Mouse (Mus musculus) liver, embryonic 14.5 days (tissue): ENCODE measurements around the gene Mfsd4b1.

ENCODE experiments used
- CTCF ChIP-seq: IDR thresholded peaks from 2 replicates; pipeline ENCODE4 v1.5.1; 2016; ENCODE audit warnings: antibody characterized with exemption, low read depth, control low read depth
- EP300 ChIP-seq: IDR thresholded peaks from 2 replicates; pipeline ENCODE4 v1.6.1; 2016; ENCODE audit warnings: antibody characterized with exemption, low read depth

GRCm38 (mm10) chr10:39977346-39977745 lies 47.7 kb downstream of the Mfsd4b1 start:
- TF ChIP-seq EP300 (no peak), CTCF (no peak)
